Mouse (Mus musculus) heart, postnatal 0 days (tissue): Measurements from ENCODE around the gene Mgll.

ENCODE experiments used
- CTCF ChIP-seq: IDR thresholded peaks from 2 replicates; pipeline ENCODE4 v1.5.1; 2016; ENCODE audit warnings: antibody characterized with exemption, control low read depth, low read depth
- EP300 ChIP-seq: IDR thresholded peaks from 2 replicates; pipeline ENCODE4 v1.6.1; 2016; ENCODE audit warnings: antibody characterized with exemption, low read depth

GRCm38 (mm10) chr6:88829579-88829978 is 105.4 kb downstream of the Mgll start:
- TF ChIP-seq CTCF (no peak), EP300 (no peak)
